Mouse (Mus musculus) embryonic fibroblast, embryonic 13.5 days (primary cell): ENCODE measurements around the gene Rragc.

Experiments used
- CTCF ChIP-seq: IDR thresholded peaks from 2 replicates; pipeline ENCODE4 v1.5.1; 2011; ENCODE audit warnings: mild to moderate bottlenecking, control low read depth, low read length, moderate library complexity, borderline replicate concordance; ENCODE audit not compliant: insufficient read depth
- POLR2A ChIP-seq: IDR thresholded peaks from 2 replicates; pipeline ENCODE4 v1.6.1; 2011; ENCODE audit warnings: low read depth, mild to moderate bottlenecking, control low read depth, low read length, moderate library complexity

- TF ChIP-seq CTCF (no peak), POLR2A (no peak)
These were observed 23.0 kb upstream of the Rragc start for GRCm38 (mm10) chr4:123894295-123894694.
